Mouse (Mus musculus) heart, postnatal 0 days (tissue): ENCODE data around the gene Atg4a.

Source experiments
- CTCF ChIP-seq: IDR thresholded peaks from 2 replicates; pipeline ENCODE4 v1.5.1; 2016; ENCODE audit warnings: antibody characterized with exemption, control low read depth, low read depth
- EP300 ChIP-seq: IDR thresholded peaks from 2 replicates; pipeline ENCODE4 v1.6.1; 2016; ENCODE audit warnings: antibody characterized with exemption, low read depth

DNA sequence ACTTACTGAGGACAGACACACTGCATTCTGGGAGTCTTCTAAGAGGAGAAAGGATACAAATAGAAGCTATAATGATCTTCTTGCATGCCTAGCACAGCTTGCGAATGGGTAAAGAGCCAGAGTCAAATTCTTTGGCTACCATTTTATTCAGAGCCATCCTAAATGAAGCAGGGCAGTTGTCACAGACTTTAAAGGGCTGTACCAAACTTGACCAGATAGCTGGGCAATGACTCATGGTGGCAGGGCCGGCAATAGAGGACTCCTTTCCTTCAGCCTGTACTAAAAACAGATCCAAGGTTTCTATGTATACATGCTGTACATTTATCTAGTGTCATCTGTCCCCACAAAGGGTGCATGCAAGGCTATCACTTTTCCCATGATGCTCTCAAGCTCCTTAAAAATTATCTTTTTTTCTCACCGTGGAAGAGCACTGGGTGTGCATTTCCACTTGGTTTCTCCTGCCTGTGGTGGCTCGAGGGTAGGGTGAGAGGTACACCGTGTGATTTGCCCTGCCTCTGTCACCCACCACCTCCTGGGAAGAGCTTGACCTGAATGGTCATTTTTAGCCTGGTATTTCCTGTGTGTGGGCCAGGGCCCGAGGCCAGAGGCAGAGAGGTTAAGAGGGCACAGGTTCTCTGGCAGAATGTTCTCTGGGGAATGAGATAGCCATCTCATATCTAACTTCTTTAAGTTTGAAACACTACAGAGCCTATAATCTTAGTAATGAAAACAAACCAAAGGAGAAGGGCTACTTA is 26.7 kb downstream of the Atg4a start:
- TF ChIP-seq CTCF, result no peak
- no peak for TF ChIP-seq EP300
